Mouse (Mus musculus): ENCODE results near the gene Akt1.

Akt1 gene

DNA sequence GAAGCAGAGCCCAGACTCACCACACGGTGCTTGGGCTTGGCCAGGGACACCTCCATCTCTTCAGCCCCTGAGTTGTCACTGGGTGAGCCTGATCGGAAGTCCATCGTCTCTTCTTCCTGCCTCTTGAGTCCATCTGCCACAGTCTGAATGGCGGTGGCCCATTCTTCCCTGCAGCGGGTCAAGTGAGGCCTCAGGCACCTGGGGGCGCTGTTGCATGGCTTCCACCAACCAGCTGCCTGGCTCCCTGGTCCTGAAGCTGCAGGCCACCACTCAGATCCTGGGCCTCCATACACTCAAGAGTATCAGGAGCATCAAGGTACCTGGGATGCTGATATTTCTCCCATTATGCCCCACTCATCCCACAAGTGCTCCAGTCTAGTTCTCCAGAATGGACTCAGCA is 15.6 kb downstream of the Akt1 start:
- DNase-seq = no peak

DNA sequence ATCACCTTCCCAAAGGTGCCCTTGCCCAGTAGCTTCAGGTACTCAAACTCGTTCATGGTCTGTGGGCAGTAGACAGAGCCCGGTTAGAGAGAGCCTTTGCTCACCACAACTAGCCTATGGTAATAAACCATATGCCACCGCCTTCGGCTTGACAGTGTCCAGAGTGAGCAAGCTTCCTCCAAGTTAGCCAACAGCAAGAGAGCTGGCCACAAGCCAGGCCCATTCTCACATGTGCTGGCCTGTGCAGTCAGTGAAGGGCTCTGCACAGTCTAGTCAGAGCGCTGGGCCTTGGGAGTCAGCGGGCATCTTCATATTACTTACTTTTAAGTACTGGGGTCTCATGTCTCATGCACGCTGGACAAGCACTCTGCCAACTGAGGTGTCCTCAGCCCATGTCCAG is 16.1 kb downstream of the Akt1 start:
- DNase-seq = peak; percentile 73

DNA sequence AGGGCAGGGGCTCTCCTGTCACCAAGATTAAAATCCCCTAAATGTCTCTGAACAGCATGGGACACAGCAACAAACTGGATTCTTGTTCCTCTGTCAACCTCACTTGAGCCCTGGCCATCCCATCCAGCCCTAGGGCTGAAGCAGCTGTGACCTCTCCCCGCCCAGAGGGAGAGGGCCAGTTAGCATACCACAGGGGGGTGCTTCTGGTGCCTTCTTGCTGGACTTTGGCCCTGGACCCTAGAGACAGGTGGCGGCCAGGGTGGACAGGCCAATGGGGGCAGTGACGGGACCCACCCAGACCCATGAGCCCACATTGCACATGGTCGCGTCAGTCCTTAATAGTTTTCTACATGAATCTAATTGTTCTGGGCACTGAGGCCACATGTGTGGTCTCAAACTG is 20.6 kb downstream of the Akt1 start:
- no peak for DNase-seq

DNA sequence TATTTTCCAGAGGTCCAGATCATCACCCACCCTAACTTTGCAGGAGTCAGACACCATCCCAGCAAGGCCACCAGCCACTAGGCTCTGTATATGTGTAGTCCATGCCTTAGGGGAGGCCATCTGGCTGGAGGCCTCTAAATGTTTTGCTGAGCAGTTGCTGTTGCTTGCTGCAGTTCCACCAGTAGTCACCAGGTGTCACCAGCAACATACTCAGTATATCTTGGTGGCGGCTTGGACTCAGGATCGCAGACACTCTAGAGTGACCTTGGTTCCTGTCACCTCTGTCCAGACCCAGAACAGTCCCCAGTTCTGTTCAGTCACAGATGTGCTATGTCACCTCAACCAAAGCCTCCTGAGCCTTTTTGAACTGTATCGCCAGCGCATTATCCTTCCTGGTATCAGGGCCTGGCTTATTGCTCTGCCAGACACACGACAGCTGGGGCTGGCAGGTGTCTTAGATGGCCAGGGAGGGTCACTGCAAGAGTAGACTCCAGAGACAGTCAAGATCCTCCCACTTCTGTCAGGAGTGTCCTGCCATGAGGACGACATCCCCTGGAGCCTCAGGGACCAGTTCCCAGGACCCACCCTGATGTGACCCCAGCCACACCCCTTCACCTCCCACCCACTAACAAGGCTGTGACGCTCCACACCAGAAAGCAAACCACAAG is 21.4 kb downstream of the Akt1 start:
- peak; percentile 87 for DNase-seq

DNA sequence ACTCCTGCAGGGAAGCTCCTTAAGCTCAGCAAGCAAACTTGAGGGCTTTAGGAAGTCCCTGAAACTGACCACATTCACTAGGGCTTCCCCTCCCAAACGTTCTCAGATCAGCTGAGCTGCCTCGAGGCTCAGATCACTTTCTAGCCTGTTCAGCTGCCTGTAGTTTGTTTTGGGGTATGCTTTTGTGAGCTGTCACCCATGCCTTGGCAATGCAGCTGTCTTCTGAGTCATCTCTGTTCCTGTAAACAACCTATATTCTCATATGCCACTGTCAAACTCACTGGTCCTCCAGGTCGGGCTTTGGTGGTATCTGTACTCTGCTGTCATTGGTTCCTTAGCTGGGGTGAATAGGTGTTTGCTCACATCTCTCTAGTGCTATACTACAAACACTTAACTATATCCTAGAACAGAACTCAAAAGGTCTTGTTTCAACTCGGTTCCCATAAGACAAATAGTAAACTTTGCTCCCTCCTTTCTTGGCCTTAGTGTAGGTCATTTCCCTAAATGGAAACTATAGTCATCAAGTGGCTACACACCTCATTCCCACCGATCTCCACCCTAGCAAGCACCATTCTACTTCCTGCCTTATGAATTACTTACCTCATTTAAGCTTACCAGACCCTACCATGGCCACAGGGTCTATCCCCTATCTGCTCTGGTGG is 22.8 kb downstream of the Akt1 start:
- no peak for DNase-seq

DNA sequence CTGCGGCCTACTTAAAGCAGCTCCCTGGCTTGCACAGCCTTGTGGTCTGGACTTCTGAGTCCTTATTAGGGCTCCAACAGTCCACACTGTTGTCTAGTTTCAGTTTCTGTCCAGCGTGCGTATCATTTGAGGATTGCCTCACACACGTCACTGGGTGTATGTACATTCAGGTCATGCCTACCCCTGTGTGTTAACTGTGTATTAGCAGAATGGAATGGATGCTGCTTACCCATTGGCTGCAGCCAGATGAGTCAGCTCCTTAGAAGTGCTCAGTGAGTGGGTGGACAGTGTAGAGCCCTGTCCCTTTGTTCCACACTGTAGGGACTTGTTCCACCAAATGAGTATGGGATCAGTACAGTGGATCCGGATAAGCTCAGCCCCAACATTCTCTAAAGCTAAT is 26.6 kb downstream of the Akt1 start:
- no peak for DNase-seq

DNA sequence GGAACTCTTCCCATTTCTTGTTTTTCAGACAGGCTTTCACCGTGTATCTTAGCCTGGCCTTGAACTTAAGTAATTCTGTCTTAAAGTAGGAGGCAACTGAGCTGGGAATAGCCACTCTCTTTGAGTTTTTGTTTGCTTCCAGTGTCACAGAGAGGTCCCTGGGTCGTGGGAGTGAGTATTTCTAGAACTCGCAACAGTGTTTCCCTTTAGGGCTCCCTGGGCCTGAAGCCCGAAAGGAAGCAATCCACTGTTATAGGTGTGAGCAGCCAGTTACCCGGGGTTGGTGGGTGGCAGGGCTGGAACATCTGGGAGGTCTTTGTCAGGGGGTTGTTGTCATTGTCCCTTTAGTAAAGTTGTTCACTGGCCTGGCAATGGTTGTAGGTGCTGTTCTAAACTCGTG is 28.5 kb downstream of the Akt1 start:
- DNase-seq = no peak

DNA sequence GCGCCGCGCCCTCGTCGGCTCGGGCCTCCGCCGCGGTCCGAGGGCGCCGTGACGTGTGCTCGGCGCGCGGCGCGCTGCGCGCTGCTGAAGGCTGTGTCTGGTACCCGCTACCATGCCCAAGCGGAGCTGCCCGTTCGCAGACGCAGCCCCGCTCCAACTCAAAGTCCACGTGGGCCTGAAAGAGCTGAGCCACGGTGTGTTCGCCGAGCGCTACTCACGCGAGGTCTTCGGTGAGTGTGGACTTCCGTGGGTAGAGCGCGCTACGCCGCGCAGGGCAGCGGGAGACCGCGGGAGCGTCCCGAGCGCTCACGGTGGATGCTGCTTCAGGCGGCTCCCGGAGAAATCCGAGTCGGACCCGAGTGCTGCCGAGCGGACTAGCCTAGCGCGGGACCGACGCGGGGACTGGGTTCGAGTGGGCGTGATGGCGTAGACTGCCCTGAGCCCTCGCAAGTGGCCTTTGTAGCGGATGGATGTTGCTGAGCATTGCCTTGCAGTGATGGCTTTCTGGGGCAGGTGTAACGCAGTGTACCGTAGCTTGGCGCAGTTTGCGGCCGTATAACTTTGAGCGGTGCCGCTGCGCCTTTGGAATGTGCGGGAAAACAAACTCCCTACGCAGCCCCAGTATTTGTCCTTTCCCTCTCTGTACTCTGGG is 29.7 kb downstream of the Akt1 start:
- no peak for DNase-seq

DNA sequence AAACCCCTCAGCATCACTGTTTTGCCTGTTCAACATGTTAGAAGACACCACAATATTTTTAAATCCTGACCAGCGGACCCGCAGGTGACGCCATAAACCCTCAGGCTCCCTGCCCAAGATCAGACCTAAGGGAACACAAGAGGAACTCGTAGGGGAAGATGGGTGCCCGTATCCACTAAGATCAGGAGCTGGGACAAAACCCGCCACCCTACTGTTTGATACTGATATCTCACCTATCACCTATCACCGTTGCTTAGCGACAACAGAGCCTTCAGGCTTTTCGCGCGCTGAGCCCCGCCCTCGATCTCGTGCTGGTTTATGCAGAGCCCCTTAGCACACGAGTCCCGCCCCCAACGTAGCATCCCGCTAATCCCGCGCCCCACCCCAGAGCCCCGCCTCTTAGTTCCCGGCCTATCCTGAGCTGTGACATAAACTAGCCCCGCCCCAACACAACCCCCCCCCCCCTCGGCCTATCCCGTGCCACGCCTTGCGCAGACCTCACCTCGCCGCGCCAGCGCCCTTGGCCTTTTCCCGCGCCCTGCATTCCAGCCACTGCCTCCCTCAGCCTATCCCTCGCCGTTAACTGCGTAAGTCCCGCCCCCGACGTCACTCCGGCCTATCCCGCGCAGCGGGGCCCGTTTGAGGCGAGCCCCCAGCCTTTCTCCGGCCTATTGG is 30.4 kb downstream of the Akt1 start, which contains the start of gene Siva1:
Gene Siva1, plus strand, starts transcription at position 500 of the 675 bp plus-strand sequence.
- peak; percentile 100 for DNase-seq

DNA sequence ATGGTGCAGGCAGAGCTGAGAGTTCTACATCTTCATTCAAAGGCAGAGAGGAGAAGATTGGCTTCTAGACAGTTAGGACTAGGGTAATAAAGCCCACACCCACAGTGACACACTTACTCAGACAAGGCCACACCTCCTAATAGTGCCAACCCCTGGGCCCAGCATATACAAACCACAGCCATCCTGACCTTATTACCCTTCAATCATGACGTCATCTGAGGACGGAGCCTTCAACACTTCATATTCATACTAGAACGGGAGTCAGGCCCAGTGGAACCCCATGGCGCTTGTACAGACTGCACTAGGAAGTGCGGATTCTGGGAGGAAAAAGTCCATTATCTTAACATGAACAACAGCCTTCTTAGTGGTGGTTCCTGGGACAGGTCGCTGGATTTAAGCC is 31.6 kb downstream of the Akt1 start:
- DNase-seq = peak; percentile 63

DNA sequence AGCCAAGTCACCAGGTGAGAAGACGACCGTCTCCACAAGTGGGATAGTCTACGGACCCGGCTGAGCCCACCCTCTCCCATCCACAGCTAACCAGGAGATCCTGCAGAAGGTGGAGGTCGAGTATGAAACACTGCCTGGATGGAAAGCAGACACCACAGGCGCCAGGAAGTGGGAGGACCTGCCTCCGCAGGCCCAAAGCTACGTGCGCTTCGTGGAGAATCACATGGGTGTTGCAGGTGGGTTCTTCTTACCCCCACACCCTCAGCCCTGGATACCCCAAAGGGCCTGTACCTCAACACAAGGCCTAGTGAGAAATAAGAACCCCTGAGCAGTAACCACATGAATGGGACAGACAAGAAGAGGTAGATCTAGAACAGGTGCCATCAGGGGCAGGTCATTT is 35.2 kb downstream of the Akt1 start:
- no peak for DNase-seq

DNA sequence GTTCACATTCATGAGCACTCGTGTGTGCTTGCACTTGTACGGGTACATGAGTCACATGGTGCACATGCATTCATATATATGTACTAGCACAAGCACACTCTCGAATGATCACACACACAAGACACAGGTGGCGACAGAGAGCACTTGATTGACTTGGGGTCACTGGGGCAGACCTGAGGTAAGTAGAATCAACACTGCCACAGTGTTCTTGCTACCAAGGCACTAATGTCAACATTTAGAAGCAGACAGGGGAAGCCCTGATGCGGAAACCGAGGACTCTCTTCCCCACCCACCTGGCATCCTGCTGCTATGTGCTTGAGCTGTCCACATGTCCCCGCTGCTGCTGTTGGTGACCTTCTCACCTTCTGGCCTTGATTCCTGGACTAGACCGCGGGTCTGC is 41.0 kb downstream of the Akt1 start:
- DNase-seq = no peak

DNA sequence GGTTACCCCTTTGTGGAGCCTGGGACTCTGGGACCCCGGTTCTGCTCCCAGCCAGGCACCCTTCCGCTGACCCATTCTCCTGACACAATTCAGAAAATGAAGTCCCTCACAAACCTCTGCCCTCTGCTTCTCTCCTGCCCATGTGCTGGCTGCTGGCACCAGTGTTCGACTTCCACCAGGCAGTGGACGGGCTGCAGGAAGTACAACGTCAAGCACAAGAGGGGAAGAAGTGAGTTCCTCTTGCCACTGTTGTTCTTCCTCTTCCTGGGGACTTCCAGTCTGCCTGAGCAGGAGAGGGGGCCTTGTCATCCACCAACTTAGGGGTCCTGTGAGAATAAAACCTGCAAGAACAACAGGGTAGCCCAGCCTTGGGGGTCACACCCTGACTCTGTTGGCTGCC is 41.8 kb downstream of the Akt1 start:
- no peak for DNase-seq

DNA sequence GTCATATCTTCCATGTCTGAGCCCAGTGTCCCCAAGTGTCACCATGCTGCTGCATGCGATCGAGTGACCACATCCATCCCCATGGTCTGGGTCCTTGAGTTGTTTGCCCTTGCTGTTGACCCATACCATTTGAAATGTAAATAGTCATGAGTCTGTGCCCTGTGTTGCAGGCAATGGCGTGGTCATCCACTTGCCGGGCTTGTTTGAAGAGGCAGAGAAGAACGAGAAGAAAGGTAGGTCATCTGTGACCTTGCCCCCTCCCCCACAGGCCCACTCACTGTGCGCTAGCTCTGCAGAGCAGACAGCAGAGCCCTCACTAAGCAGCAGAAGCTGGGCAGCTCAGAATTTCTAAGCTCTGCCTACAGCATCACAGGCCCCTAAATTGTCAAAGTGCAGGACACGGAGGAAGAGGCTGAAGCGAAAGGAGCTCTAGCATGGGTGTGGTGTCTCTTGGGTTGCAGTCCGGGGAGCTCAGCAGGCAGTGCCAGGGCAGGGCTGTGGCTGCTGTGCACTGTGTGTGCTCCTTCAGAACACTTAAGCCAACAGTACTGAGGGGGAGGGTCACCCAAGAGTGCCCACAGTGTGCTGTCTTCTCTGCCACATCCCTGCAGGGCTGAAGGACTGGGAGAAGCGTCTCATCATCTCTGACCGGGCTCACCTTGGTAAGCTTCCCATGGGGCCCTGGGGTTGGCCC is 42.5 kb downstream of the Akt1 start:
- no peak for DNase-seq

DNA sequence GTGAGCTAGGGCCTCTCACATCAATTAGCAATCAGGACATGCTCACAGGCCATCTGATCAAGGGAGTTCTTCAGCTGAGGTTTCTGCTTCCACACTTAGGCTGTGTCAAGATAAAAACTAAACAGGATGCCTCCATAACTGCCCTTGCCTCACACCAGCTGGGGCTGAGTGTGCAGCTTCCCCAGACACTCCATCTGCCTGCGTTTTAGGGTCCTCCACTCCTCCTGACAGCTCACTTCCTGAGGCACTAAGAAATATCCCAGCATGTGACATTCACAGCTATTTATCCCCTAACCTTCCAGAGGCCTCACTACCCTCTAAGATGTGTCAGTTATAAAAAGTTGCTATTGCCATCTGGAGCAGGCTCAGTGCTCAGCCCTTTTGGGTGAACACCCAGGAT is 43.2 kb downstream of the Akt1 start:
- DNase-seq = no peak

DNA sequence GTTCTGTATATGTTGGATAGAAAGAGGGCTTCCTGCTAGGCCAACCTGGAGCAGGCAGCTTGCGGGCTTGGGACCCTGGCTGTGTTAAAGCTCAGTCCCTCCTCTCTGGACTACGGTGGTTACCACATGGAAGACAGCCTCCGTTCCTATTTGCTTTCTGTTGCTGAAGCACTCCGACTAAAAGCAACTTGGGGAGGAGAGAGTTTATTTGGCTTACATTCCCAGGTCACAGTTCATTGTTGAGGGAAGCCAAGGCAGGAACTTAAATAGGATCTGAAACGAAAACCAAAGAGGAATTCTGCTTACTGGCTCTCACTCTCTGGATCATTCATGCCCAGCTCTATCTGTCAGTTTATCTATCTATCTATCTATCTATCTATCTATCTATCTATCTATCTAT is 43.9 kb downstream of the Akt1 start:
- no peak for DNase-seq

DNA sequence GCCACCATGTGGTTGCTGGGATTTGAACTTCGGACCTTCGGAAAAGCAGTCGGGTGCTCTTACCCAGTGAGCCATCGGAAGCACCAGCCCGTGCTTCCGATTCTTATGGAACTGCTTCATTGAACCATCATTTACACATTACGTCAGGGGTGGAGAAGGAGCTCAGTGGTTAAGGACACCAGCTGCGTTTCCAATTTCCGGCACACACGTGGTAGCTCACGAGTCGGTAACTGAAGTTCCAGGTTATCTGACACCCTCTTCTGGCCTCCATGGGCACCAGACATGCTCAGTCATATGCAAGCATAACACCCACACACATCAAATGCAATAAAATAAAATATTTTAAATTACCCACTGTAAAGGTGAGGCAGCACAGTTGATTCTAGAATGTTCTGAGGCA is 44.7 kb downstream of the Akt1 start:
- DNase-seq = no peak

DNA sequence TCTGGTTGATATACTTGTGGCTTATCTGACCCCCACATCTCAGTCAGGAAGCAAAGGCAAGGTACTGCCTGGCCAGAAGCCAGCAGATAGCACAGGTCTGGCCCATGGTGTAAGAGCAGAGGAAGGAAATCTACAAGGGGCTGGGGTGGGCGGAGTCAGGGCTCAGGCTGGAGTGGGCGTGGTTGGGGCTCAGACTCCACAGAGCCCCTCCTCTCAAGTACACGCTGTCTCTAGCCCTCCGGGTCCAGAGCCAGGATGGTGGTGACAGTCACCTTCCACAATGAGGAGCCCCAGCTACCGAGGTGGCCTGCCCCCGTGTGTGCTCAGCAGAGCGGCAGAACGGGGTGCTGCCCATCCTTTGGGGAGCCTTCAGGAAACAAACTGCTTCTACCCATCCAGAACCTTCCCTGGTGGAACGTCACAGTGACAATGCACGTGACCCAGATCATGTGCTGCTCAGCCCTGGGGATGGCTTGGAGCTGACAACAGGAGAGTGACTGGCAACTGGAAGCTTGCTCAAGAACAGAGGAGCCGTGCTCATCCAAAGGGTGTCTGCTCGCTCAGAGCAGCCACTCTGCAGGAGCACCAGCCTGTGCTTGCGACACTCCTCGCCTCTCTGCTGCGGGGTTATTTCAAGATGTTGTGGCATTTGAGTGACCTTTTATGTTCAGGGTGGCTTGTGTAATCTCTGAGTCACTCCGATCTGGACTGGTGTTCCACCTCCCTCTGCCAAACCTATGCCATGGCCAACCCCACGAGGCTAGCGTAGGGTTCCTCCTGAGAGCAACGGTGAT is 45.6 kb downstream of the Akt1 start:
- peak; percentile 61 for DNase-seq

DNA sequence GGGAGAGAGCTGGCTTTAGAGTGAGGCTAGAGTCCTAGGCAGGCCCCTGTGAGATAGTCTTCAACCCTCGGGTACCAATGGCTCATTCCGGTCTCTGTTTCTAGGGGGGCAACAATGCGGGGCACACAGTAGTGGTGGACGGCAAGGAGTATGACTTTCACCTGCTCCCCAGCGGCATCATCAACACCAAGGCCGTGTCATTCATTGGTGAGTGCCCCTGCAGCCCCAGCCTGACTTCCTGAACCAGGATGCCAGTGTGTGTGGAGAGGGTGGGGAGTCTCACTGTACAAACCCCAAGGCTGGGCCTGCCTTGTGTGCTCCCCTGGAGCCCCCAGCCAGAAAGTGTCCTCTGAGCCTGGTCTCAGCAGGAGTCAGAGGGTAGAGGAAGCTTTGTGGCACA is 46.5 kb downstream of the Akt1 start:
- DNase-seq = no peak

DNA sequence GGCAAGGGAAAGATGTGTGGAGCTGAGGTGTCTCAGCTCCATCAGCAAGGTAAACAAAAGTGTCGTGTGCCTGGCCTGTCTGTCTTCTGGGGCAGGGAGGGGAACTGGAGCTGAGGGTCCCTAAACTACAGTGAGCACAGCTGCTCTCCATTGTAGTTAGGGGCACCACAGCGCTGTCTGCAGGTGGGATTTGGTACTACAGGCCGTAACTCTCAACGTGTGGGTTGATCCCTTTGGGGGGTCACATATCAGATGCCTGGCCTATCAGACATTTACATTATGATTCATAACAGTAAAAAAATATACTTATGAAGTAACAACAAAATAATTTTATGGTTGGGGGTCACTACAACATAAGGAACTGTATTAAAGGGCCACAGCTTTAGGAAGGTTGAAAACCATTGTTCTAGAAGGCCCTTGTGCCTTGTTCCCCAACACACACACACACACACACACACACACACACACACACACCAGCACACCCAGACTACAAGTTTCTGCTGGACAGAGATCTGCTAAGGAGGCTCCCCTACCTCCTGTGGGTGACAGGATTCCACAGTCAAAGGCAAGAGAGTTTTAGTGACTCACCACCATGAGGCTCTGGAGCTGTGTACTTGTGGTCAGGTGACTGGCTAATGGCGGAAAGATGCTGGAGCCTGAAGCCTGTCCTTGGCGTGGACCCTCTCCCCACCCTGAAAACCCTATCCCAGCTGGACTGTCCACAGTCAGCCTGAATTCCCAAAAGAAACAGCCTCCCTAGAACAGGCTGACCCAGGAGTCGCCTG is 47.4 kb downstream of the Akt1 start:
- DNase-seq = no peak

DNA sequence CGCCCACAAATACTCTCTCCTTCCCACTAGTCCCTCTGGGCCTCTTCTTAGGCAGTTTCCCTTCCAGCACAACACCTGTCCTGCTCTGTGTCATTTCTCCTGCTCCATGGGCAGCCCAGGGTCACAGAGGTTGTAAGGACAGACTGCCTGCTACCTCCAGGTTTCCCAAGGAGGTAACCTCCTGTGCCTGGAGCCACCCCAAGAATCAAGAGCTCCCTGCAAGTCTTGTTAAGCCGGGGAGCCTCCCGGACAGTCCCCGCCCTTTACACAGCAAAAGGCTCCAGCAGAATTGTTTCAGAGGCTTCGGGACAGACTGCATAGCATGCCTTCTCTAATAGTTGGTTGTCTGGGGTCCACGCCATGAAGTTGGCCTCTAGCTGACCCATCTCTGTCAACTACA is 48.2 kb downstream of the Akt1 start:
- no peak for DNase-seq

DNA sequence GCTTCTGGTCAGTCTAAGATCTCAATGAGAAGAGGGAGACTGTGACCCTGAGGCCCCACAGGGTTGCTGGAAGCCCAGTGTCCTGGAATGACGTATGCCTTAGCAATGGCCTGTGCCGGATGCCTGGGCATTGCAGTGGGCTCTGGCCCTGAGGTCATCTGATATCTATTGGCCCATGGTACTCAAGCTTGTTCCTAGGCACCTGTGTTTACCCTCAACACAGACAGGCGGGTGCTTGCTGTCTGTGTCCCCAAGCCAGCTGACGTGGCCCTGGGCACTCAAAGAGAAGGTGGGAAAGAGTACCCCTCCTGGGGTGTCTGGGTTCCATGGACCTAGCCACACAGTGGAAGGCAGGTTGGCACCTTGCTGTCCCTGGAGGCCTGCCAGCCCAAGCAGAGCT is 49.0 kb downstream of the Akt1 start:
- DNase-seq = no peak
